Mouse (Mus musculus) lung, adult 2 months (tissue): Measurements from ENCODE around the gene Iqsec3.

ENCODE experiments used
- CTCF ChIP-seq: fragments of 200-500 bp; IDR thresholded peaks from 2 replicates; pipeline ENCODE4 v1.5.1; 2011; ENCODE audit warnings: mild to moderate bottlenecking, low read length, control low read depth; ENCODE audit not compliant: insufficient read depth
- POLR2A ChIP-seq: fragments of 200-500 bp; IDR thresholded peaks from 2 replicates; pipeline ENCODE4 v1.6.1; 2011; ENCODE audit warnings: low read depth, mild to moderate bottlenecking, control low read depth, low read length, borderline replicate concordance; ENCODE audit errors: extremely low read depth

DNA sequence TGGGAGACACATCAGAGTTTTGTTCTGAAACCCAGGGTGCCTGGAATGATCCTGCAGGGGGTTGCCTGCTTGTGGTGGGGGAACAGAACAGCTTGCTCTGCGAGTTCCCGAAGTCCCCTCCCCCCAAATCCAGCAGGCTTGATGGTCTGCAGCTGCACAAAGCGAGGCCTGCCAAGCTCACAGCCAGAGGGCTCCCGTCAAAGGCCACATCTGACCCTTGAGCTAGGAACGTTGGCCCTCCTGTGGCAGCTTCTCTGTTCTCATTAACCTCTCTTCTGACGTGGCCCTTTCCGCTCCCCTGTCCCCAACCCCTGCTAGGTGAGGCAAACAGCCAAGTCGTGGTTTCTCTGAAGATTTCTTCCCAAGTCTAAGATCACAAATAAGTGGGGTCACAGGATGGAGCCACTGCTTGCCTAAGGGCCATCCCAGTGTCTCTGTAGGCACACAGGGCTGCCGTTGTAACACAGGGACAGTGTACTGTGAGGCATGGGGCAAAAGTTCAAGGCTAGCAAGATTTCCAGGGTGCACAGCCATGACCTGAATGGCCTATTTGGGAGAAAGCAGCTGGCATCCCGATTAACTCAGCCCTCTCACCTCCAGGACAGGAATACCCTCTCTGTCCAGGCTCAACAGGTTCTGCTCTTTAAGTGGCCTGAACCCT, 143.5 kb downstream of the Iqsec3 start:
- TF ChIP-seq CTCF, result no peak
- TF ChIP-seq POLR2A, result no peak
